Mouse (Mus musculus): Measurements from ENCODE around the gene Zfp976. TPM values are rescaled to one million over a fixed set of nuclear protein-coding genes. Genes with fewer than 3 reads are reported as not detected.
"Not testable (repeated sequence)": the region's sequence is repeated elsewhere in the genome, so short reads cannot be mapped to it uniquely, and the experiment has no call there.

Zfp976 gene
- polyA plus RNA-seq (2016; fragmentation: Nextera tagmentation; extraction: Ambion mirVana): 4.9 and 5.5 TPM in 2 replicates

DNA sequence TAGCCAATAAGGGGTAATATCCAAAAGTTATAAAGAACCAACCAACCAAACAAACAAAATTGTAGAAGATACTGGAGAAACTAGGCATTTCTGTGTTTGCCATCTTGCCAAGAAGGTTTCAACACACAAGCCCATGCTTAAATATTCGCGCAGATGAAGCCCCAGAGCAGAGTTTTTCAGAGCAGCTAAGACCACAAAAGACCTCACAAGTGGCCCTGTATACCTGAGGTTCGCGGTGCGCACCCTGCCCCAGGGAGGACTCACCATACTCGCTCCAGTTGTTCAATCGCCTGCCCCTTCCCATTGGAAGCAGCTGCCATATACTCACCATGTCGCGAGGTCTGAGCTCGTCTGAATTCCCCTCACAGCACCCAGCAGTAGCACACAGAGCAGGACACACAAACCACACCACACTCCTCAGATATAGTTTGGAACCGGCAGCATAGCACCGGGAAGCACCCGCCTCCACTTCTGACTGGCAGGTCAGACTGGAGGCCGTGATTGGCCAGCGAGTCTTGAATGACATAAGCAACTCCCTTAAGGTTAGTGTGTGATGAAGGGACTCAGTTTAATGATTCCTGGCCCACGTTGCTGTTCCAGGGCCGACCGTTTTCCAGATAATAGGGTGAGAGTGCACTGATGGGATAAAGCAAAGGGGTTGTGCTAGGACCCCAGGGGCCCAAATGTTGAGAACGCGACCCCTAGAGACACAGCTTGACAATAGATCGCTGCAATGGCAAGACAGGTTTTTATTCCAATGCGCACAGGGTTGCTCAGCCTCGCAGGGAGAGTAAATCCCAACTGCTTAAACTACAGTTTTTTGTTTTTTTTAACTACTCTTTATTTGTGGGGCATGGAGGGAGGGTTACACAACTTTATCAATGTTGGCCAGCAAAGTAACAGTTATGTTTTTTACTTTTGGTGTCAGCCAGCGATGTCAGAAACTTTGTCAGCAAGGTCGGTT is at the start of gene Zfp976:
Gene Zfp976 (minus strand): TSS at position 437 of the 964 bp plus-strand sequence.
- 2% methylated on average over 25 of the region's 25 CpGs for WGBS
- not testable (repeated sequence) for H3K4me1 ChIP-seq (replicated peaks); H3K27ac ChIP-seq

GRCm38 (mm10) chr7:42680081-42680480 is 37.7 kb upstream of the Zfp976 start:
- not testable (repeated sequence) for H3K4me1 ChIP-seq (replicated peaks); ATAC-seq (ENCODE audit: insufficient number of reproducible peaks, insufficient read depth, low FRiP score, low TSS enrichment, low read depth); H3K27ac ChIP-seq; H3K9ac ChIP-seq (replicated peaks); H3K4me3 ChIP-seq (replicated peaks); H3K4me2 ChIP-seq; H3K27me3 ChIP-seq; H3K36me3 ChIP-seq
- 91% methylated on average over 6 of the region's 6 CpGs for WGBS
- peaks cover 38% of the 10 kb centered on the region for H3K9me3 ChIP-seq

More for the DNA sequence above, at the start of gene Zfp976:
- peak within 1 kb of the TSS; percentile 49 for H3K4me2 ChIP-seq
- H3K36me3 ChIP-seq; H3K27me3 ChIP-seq; H3K9ac ChIP-seq (replicated peaks); H3K9me3 ChIP-seq: not testable (repeated sequence)
- peak; percentile 97 for ATAC-seq (ENCODE audit: insufficient number of reproducible peaks, insufficient read depth, low FRiP score, low TSS enrichment, low read depth)
- peak within 1 kb of the TSS; percentile 44 for H3K4me3 ChIP-seq (replicated peaks)

GRCm38 (mm10) chr7:42679646-42680045 is 37.3 kb upstream of the Zfp976 start:
- not testable (repeated sequence) for H3K27me3 ChIP-seq; H3K4me3 ChIP-seq (replicated peaks); H3K27ac ChIP-seq; H3K36me3 ChIP-seq; H3K4me1 ChIP-seq (replicated peaks); ATAC-seq (ENCODE audit: insufficient number of reproducible peaks, insufficient read depth, low FRiP score, low TSS enrichment, low read depth); H3K4me2 ChIP-seq; H3K9ac ChIP-seq (replicated peaks)
- peaks cover 34% of the 10 kb centered on the region for H3K9me3 ChIP-seq

GRCm38 (mm10) chr7:42660140-42660539 is 17.8 kb upstream of the Zfp976 start:
- H3K4me2 ChIP-seq; ATAC-seq (ENCODE audit: insufficient number of reproducible peaks, insufficient read depth, low FRiP score, low TSS enrichment, low read depth); H3K27me3 ChIP-seq; H3K4me3 ChIP-seq (replicated peaks); H3K27ac ChIP-seq; H3K4me1 ChIP-seq (replicated peaks); H3K9ac ChIP-seq (replicated peaks): not testable (repeated sequence)
- peaks cover 45% of the 10 kb centered on the region for H3K9me3 ChIP-seq
- H3K36me3 ChIP-seq: peaks cover 43% of the 10 kb centered on the region
- WGBS: 78% methylated on average over 5 of the region's 5 CpGs

DNA sequence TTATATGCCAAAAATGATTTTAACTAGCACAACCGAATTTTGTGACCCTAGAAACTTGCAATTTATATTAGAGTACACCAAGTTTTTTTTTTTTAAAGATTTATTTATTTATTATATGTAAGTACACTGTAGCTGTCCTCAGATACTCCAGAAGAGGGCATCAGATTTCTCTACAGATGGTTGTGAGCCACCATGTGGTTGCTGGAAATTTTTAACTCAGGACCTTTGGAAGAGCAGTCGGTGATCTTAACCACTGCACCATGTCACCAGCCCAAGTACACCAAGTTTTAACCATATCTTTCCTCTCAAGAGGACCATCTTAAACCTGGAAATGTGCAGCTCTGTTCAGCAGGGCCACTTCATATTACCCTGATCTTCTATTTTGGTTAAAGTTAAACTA is 12.8 kb upstream of the Zfp976 start:
- WGBS: 75% methylated on average over 2 of the region's 2 CpGs
- not testable (repeated sequence) for H3K4me2 ChIP-seq; ATAC-seq (ENCODE audit: insufficient number of reproducible peaks, insufficient read depth, low FRiP score, low TSS enrichment, low read depth); H3K9ac ChIP-seq (replicated peaks); H3K4me1 ChIP-seq (replicated peaks); H3K36me3 ChIP-seq; H3K27ac ChIP-seq; H3K4me3 ChIP-seq (replicated peaks); H3K27me3 ChIP-seq
- peaks cover 37% of the 10 kb centered on the region for H3K9me3 ChIP-seq

- not testable (repeated sequence) for ATAC-seq (ENCODE audit: insufficient number of reproducible peaks, insufficient read depth, low FRiP score, low TSS enrichment, low read depth); H3K4me1 ChIP-seq (replicated peaks); H3K9ac ChIP-seq (replicated peaks); H3K27me3 ChIP-seq; H3K9me3 ChIP-seq; H3K27ac ChIP-seq; H3K36me3 ChIP-seq
- H3K4me2 ChIP-seq: peak overlapping the region; percentile 49
- peak overlapping the region; percentile 44 for H3K4me3 ChIP-seq (replicated peaks)
- 14% methylated on average over 3 of the region's 3 CpGs for WGBS
Measured at GRCm38 (mm10) chr7:42643120-42643620, 782 bp upstream of the Zfp976 start.

GRCm38 (mm10) chr7:42631031-42631430 is 11.4 kb downstream of the Zfp976 start:
- H3K36me3 ChIP-seq; H3K27me3 ChIP-seq; H3K27ac ChIP-seq; H3K4me1 ChIP-seq (replicated peaks); H3K4me3 ChIP-seq (replicated peaks); H3K4me2 ChIP-seq; H3K9ac ChIP-seq (replicated peaks); ATAC-seq (ENCODE audit: insufficient number of reproducible peaks, insufficient read depth, low FRiP score, low TSS enrichment, low read depth): not testable (repeated sequence)
- peaks cover 53% of the 10 kb centered on the region for H3K9me3 ChIP-seq

GRCm38 (mm10) chr7:42595666-42596065 is 46.7 kb downstream of the Zfp976 start:
- not testable (repeated sequence) for ATAC-seq (ENCODE audit: insufficient number of reproducible peaks, insufficient read depth, low FRiP score, low TSS enrichment, low read depth)
- H3K9me3 ChIP-seq: peaks cover 59% of the 10 kb centered on the region

GRCm38 (mm10) chr7:42592413-42592812 is 50.0 kb downstream of the Zfp976 start, which contains the start of gene Zfp977:
Gene Zfp977, minus strand, starts transcription at chr7:42592547.
- not testable (repeated sequence) for H3K4me3 ChIP-seq (replicated peaks); ATAC-seq (ENCODE audit: insufficient number of reproducible peaks, insufficient read depth, low FRiP score, low TSS enrichment, low read depth); H3K9ac ChIP-seq (replicated peaks); H3K27ac ChIP-seq; H3K36me3 ChIP-seq; H3K4me2 ChIP-seq; H3K4me1 ChIP-seq (replicated peaks); H3K27me3 ChIP-seq
- 89% methylated on average over 11 of the region's 11 CpGs for WGBS
- H3K9me3 ChIP-seq: peaks cover 43% of the 10 kb centered on the region

More at GRCm38 (mm10) chr7:42595666-42596065, 46.7 kb downstream of the Zfp976 start:
- H3K4me3 ChIP-seq (replicated peaks); H3K27me3 ChIP-seq; H3K4me1 ChIP-seq (replicated peaks); H3K36me3 ChIP-seq; H3K27ac ChIP-seq; H3K9ac ChIP-seq (replicated peaks); H3K4me2 ChIP-seq: not testable (repeated sequence)

DNA sequence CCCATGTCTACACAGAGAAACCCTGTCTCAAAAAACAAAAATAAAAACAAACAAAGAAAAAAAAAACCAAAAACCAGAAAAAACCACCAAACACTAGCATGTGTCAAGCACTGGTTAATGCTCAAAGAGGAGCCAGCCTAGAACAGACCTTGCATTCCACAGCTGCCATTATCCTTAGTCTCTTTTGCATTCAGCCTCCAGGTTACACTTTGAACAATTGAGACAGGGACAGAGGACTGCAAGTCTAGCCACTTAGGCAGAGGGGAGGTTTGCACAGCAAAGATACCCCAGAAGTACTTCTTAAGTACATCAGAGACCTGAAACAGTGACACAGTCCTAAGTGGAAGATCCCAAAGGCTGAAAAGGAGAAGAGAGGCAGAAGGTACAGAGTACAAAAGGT is 51.1 kb downstream of the Zfp976 start:
- H3K36me3 ChIP-seq; H3K4me2 ChIP-seq; H3K27me3 ChIP-seq; H3K27ac ChIP-seq; H3K9ac ChIP-seq (replicated peaks); ATAC-seq (ENCODE audit: insufficient number of reproducible peaks, insufficient read depth, low FRiP score, low TSS enrichment, low read depth); H3K4me1 ChIP-seq (replicated peaks); H3K4me3 ChIP-seq (replicated peaks): not testable (repeated sequence)
- H3K9me3 ChIP-seq: peaks cover 52% of the 10 kb centered on the region

GRCm38 (mm10) chr7:42578488-42578887 is 63.9 kb downstream of the Zfp976 start, which contains the start of gene Gm21028:
Gene Gm21028, minus strand, starts transcription at chr7:42578588.
- peaks cover 72% of the 10 kb centered on the region for H3K9me3 ChIP-seq

More at GRCm38 (mm10) chr7:42578488-42578887, 63.9 kb downstream of the Zfp976 start, which contains the start of gene Gm21028:
- peaks cover 16% of the 10 kb centered on the region for H3K36me3 ChIP-seq
- WGBS: 89% methylated on average over 5 of the region's 5 CpGs
- no peak within 1 kb of the TSS for H3K27ac ChIP-seq
- no peak within 1 kb of the TSS for H3K4me2 ChIP-seq
- ATAC-seq (ENCODE audit: insufficient number of reproducible peaks, insufficient read depth, low FRiP score, low TSS enrichment, low read depth): no peak
- H3K4me1 ChIP-seq (replicated peaks): no peaks in the 10 kb centered on the region
- no peak within 1 kb of the TSS for H3K9ac ChIP-seq (replicated peaks)
- H3K4me3 ChIP-seq (replicated peaks): no peak within 1 kb of the TSS
- H3K27me3 ChIP-seq: no peaks in the 10 kb centered on the region
